Mouse (Mus musculus): ENCODE results near the gene Gadd45b. TPM values are rescaled to one million over a fixed set of nuclear protein-coding genes. Genes with fewer than 3 reads are reported as not detected.

Gene Gadd45b
- total RNA-seq, 4 experiments from 2014 or later = 6.8 to 31.8 (median 26.9) TPM

GRCm38 (mm10) chr10:80934136-80934985 lies 4.5 kb downstream of the Gadd45b start:
- no peak for DNase-seq (ENCODE audit: low spot score in 2 of 2)

DNA sequence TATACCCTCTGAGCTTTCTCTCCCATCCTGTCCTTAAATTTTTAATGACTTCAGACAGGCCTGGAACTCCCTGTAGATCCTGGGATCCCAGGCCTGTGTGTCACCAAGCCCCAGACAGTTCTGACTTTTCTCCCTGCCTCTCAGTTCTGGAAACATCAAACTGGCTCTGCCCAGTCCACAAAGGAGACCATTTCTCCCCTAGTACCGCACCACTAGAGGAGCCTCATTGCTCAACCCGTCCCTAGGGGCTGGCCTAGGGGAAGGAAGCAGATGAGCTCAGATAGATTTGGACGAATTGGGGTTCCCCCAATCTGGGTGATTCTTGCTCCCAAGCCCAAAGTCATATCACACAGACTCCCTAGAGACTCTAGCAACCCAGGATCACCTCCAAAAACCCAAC lies 5.4 kb downstream of the Gadd45b start:
- DNase-seq (ENCODE audit: low spot score in 2 of 2) = no peak

GRCm38 (mm10) chr10:80935698-80936097 lies 5.8 kb downstream of the Gadd45b start:
- no peak for DNase-seq (ENCODE audit: low spot score in 2 of 2)

DNA sequence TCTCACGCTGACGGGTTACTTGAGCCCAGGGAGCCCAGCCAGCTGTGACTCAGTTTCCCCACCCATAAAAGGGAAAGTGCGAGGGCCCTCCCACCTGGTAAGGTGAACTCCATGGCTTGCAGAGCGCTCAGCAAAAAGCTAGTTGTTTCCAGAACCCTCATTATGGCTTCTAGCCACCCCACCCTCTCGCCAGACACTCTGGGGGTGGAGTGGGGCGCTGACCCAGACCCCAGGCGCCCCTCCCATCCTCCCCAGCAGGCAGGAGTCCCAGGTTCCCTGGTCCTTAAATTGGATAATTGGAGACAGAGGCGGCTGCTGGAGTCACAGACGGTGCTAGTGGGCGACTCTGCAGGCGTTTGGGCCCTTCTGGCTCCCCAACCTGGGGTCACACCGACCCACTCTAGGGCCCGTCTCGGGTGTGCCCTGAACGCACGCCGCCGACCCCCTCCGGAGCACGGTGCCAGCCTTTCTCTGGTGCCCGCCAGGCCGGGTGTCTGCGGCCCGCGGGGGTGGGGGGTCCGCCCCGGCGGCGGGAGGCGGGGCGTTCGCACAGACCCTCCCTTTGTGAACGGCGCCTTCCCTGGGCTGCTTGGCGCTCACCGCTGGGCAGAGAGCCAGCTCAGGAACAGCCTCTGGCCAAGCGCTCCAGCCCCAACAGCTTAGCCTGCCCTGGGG lies 6.4 kb downstream of the Gadd45b start:
- peak in 1 of 2 experiments; percentile 65 for DNase-seq (ENCODE audit: low spot score in 2 of 2)

- no peak for DNase-seq (ENCODE audit: low spot score in 2 of 2)
Measured at GRCm38 (mm10) chr10:80936810-80937164, 6.9 kb downstream of the Gadd45b start.

- DNase-seq (ENCODE audit: low spot score in 2 of 2) = peak; percentile 73 to 85
Measured at GRCm38 (mm10) chr10:80937646-80938045, 7.8 kb downstream of the Gadd45b start.

GRCm38 (mm10) chr10:80938831-80939550 lies 9.1 kb downstream of the Gadd45b start:
- DNase-seq (ENCODE audit: low spot score in 2 of 2) = no peak

DNA sequence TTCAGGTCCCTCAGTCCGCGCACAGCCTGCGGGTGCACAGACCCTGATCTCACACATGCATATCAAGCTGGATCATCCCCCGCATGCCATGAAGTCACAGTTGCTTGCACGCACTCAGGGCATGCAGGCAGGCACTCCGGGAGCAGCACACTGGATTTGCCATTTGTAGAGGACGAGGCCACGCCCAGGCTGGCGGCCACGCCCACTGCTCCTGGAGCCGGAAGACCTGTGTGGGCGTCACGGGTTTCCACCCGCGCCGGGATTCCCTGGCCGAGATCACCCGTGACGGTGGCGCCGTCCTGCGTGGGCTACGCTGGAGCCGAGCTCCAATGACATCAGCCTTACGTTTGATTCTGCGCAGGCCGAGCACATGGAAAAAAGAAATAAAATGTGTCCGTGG lies 9.8 kb downstream of the Gadd45b start:
- DNase-seq (ENCODE audit: low spot score in 2 of 2) = peak; percentile 86 to 93

GRCm38 (mm10) chr10:80940320-80940987 lies 10.6 kb downstream of the Gadd45b start:
- peak; percentile 83 to 91 for DNase-seq (ENCODE audit: low spot score in 2 of 2)

DNA sequence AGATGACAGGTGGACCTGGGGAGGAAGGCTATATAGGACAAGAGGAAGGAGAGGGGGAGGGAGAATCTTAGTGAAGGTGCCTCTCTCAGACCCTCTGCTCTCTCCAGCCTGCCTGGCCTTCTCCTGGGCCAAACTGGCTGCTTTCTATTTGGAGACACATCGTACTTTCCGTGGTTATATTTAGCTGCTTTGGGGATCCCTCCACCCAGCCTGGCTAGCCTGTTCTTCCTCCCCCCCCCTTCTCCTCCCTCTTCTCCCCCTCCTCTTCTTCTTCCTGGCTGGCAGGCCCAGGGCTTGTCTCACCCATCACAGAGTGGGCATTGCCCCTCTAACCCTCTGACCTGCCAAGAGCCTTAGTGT lies 11.1 kb downstream of the Gadd45b start:
- DNase-seq (ENCODE audit: low spot score in 2 of 2) = no peak

- DNase-seq (ENCODE audit: low spot score in 2 of 2) = no peak
Measured at GRCm38 (mm10) chr10:80942919-80943318, 13.0 kb downstream of the Gadd45b start.

- DNase-seq (ENCODE audit: low spot score in 2 of 2) = no peak
Measured at GRCm38 (mm10) chr10:80943701-80944100, 13.8 kb downstream of the Gadd45b start.

GRCm38 (mm10) chr10:80944231-80944630 lies 14.4 kb downstream of the Gadd45b start:
- no peak for DNase-seq (ENCODE audit: low spot score in 2 of 2)

GRCm38 (mm10) chr10:80946684-80947437 lies 17.0 kb downstream of the Gadd45b start:
- no peak for DNase-seq (ENCODE audit: low spot score in 2 of 2)

DNA sequence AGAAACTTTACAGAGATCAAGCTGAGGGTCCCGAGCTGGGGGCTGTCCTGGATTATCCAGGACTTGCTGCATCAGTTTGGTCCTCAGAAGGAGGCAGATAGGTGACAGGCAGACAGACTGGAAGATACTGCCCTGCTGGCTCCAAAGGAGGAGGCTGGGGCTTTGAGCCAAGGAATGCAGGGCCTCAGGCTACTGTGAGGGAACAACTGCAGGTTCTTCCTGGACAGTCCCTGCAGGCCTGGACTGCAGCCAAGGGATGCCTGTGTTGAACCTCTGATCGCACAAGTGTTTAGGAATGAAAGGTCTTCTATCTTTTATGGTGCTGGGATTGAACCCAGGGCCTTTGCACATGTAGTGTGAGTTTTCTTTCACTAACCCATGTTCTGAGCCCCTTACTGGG lies 17.9 kb downstream of the Gadd45b start:
- no peak for DNase-seq (ENCODE audit: low spot score in 2 of 2)

- DNase-seq (ENCODE audit: low spot score in 2 of 2) = no peak
Measured at GRCm38 (mm10) chr10:80948570-80948969, 18.7 kb downstream of the Gadd45b start.

DNA sequence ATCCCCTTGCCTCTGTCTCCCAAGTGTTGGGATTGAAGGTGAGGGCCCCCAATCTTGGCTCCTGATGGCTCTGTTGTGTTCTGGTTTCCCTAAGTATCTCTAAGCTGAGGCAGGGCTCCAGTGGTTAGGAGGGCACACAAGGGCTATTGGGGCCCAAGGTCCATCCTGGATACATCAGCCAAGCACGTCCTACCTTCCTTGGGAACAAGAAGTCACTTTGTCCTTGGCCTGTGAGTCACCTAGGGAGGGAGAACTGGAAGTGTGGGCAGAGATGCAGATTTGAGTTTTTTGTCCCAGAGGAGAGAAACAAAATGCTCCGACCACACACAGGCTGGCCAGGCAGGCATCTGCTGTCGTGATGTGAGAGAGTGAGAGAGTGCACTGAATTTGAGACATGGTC lies 19.2 kb downstream of the Gadd45b start:
- DNase-seq (ENCODE audit: low spot score in 2 of 2) = no peak

DNA sequence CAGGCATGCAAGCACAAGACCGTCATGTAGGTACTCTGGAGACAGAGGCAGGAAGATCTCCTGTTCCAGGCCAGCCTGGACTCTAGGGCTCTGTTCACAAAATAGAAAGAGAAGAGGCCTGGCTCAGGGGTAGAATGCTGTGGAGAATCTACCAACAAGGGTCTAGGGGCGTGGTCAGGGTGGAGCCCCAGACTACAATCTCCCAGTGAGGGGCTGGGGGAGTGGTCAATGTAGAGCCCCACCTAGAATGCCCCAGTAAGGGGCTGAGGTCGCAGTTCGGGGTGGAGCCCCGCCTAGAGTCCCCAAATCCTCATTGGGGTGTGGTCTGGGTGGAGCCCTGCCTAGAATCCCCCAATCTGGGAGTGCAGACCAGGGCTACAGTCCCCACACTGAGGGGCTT lies 20.4 kb downstream of the Gadd45b start:
- no peak for DNase-seq (ENCODE audit: low spot score in 2 of 2)

DNA sequence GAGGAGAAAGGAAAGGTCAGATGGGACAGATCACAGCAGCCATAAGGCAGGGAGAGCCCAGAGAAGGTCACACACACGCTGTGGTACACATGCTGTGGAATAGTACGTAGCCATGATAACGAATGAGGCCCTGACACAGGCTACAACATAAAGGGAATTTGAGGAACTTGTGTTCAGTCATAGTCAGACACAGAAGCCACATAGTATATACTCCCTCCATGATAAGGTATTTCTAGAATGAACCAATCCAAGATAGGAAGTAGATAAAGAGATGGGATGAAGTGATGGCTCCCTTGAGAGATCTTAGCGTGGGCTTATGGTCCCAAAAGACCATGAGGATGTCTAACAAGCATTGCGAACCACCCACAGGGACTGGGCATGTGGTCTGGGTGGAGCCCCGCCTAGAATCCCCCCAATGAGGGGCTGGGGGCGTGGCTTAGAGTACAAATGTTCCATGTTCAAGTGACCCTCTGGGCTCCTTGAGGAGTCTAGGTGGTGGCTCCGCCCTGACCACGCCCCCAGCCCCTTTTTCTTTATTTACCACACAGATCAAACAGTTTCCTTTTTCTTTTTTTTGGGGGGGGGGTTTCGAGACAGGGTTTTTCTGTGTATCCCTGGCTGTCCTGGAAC lies 22.0 kb downstream of the Gadd45b start:
- no peak for DNase-seq (ENCODE audit: low spot score in 2 of 2)

- no peak for DNase-seq (ENCODE audit: low spot score in 2 of 2)
Measured at GRCm38 (mm10) chr10:80952449-80952848, 22.6 kb downstream of the Gadd45b start.

Data from gastrocnemius, adult 8-10 months (tissue).